Mouse (Mus musculus) layer of hippocampus, postnatal 14 days (tissue): ENCODE results near the gene Cdkl1. TPM values are rescaled to one million over a fixed set of nuclear protein-coding genes. Genes with fewer than 3 reads are reported as not detected.
A peak's percentile ranks its signal among the peaks of the same experiment; 100 is the strongest.

ENCODE experiments used
- DNase-seq, 2 experiments: peaks; one replicate each; pipeline ENCODE4 v3.0.0; 2021 to 2022; ENCODE audit warnings: low spot score in 2 of 2, mixed read lengths in 1 of 2
- microRNA-seq, 2 experiments: library from miRNA; unstranded; fragments of <30 nt; microRNA quantifications; one replicate each; pipeline ENCODE4 v1.2.0; 2021
- total RNA-seq, 2 experiments: library from RNA; stranded (reverse); gene quantifications; 2 replicates each; pipeline ENCODE4 v1.2.3; 2021

Cdkl1 gene
- total RNA-seq, 2 experiments from 2014 or later = 21.9 to 24.4 TPM

DNA sequence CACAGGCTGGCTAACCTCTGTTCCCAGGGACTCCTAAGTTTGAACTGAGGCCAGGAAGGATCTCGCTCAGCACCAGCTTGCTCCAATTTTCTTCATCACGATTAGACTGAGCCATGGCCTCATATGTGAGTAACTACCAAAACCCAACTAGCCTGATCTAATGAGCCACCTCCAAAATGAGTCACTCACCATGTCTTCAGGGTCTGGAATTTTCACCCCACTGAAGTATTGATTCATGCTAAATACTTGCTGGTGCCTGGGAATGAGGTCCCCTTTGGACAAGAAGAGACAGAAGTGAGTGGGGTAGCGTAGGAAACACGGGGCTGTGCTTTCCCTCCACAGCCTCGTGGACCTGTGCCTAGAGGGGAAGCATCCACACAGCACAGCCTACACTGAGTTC is 37.1 kb downstream of the Cdkl1 start:
- no peak for DNase-seq

DNA sequence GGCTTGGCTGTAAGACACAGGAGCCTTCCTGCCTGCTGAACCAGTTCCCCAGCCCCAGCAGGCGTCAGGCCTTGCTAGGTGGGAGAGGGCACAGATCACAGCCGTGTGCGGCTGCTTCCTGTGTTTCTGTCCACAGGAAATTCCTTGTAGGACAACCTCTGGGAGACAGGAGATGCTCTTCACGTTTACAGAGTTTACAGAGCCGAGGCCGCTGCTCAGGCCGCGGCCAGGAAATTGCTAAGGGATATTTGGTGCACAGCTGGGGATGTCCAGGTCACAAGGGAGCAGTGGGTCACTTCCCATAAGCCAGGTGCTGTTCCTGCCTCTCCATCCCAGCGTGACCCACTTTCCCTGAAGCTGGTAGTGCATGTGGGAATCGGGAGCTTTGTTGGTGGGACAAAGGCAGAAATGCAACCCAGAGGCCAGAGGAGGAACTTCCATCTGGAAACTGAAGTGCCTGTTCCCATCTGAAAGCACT is 39.2 kb downstream of the Cdkl1 start:
- no peak for DNase-seq

DNA sequence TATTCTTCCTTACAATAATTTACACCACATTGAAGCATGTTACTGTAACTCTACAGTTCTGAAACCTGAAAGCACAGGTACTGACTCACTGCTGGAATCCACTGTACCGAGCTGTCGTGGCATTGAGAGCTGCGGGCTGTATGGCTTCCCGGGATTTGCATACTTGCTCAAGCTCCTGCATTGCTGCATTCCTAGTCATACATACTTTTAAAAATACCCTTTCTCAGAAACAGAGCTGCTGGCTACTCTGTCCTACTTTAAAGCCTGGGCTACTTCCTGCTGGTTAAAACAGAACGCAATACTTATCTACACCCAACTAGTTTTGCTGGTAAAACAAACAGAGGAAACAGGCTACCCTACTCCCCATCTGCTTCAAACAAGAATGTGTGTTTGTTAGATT is 46.9 kb downstream of the Cdkl1 start:
- no peak for DNase-seq

DNA sequence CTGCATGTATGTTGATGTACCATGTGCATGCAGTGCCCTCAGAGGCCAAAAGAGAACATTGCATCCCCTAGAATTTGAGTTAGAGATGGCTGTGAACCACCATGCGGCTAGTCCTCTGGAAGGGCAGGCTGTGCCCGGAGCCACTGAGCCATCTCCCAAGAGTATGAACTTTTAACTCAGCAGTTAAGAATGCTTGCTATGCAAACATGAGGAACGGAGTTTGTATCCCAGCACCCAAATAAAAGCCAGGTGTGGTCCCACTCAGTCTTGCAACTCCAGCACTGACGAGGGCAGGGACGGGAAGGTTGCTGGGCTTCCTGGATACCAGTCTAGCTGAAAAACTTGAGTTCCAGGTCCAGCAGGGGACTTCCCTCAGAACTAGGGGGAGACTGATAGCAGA is 49.1 kb downstream of the Cdkl1 start:
- DNase-seq = no peak

DNA sequence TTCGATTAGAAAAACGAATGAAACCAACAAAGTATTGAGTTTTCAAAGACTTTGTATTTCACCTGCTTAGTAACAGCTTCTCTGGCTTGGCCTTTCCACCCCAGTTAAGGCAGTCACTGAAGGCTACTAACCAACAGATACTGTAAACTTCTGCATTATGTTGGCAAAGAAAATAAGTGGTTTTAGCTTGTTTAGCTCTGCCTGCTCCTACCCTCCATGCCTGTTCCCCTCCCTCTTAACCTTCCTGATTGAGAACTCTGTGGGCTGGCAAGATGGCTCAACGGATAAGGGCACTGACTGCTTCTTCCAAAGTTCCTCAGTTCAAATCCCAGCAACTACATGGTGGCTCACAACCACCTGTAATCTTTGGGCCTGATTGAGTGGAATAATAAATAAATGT is 57.1 kb downstream of the Cdkl1 start:
- no peak for DNase-seq

DNA sequence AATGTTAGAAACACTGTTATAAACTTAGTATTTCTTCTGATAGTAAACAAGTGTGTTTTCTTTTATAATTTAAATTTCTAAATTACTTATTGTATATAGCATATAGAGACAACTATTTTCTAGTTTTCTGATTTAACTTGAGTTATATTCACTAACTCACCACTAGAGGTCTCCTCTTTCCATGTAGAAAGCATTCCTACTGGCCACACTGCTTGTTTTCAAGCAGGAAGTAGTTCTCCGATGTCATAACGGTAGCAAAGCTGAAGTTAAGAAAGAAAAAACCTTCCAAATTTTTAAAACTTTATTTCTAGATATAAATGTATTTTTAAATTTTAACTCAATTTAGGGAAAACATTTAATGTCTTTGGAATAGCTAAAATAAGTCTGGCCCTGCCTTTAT is 57.5 kb downstream of the Cdkl1 start:
- DNase-seq = peak in 1 of 2 experiments; percentile 55

DNA sequence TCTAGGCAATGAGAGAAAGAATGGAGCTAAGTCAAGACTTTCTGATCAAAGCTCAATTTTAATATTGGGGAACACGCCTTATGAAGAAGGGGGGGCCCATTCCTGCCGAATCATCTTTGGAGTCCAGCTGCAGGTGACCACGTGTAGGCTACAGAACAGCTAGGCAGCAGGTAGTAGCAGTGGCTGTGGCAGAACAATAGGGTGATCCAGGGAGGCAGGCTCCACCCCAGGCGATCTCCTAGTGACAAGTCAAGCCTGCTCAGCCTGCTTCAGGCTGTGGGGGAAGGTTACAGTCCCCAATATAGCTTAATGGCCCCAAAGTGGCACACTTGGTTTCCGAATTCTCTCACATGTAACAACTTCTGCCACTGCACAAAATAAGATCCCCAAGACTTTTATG is 58.8 kb downstream of the Cdkl1 start:
- DNase-seq = no peak

DNA sequence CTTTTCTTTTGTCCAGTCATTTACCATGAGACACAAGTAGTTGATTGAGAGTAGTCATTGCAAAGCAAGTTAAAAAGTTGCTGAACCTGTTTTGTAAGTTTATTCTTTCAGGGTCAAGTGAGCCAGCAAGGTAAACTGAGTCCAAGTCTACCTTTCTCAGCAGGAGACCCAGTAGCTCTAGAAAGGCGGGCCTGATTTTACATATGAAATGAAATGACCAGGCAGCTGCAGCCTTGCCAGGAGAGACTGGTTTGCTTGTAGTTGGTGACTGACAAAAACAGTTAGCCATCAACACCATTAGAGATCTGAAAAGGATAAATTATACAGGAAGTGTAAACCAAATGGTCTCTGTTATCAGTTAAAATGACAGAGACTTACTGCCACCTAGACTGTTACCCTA is 60.8 kb downstream of the Cdkl1 start:
- no peak for DNase-seq

DNA sequence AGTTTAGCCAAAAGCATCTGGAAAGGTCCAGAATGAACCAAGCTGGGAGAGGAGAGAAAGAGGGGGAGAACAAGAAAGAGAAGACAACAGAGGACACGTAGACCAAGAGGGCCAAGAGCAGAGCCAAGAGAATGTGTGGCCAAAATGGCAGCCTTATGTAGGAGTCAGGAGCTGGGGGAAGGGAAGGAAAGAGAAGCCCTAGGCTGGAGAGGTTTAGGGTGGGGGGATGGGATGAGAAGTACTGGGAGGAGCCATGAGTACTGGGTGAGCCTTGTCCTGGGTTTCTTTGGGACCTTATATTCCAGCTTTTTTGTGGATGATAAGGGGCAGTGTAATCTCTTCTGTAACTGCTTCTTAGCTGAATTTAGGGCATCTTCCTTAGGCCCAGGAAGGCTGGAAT is 61.8 kb downstream of the Cdkl1 start:
- DNase-seq = no peak

DNA sequence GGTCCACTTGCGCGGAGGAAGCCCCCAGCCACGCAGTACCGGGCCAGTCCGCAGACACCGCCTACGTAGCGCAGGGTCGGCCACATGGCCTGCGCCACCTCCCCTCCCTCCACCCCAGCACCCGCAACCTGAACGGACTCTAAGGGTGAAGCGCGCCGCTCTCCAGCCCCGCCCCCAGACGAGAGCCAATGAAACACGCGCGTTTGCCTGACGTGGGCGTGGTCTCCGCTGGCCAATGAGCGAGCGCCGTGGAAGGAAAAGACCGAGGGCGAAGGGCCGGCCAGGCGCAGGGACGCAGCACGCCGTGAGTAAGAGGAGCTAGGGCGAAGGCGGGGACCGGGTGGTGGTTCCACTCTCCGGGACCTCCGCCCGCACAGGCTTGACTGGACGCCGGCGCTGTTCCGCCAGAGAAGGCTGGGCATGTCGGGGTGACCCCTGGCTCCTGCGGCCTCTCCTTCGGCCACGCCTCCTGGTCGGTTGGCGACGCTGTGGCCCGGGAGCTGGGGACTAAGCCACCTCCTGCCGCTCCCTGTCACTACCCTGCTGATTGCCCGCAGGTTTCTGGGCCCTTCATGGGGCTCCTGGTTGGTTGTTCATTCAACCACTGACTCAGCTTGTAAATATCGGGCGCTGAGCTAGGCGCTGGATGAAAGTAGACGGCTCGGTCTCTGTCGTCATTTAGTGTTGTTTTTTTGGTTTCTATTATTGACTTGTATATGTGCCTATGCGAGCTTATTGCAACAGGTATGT is 66.2 kb downstream of the Cdkl1 start, which contains the start of the genes L2hgdh and Atp5s:
Gene L2hgdh (minus strand): TSS at position 163 of the 750 bp plus-strand sequence.
Gene Atp5s (plus strand): TSS at position 240 of the 750 bp plus-strand sequence.
- DNase-seq = peak; percentile 91 to 95

DNA sequence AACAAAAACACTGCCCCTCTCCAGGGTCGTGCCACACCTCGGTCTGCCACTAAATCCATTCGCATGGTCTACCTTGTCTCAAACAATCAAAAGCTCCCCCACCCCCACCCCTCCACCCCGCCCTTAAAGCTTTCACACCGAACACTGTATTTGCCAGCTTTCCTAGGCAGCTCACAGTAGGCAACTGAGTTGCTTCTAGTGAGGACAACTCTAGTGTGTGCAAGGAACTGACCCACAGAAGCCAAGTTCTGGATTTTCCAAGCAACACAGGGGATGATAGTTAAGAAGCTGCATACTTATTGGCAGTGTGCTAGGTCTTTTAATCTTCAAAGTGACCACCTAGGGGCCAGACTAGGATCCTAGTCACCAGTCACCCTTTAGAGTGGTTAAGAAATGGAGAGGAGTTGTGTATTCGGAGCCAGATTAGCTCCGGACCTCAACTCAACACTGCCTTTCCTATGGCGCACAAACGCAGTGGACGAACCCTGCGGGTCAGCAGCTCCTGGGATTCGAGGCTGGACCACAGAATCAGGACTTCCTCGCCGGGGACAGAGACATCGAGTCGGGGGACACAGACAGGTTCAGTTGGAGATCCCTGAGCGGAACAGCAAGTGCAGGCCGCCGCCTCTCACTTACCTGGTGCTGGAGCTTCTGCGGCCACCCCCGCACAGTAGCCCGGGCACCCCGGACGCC is 66.9 kb downstream of the Cdkl1 start:
- no peak for DNase-seq

DNA sequence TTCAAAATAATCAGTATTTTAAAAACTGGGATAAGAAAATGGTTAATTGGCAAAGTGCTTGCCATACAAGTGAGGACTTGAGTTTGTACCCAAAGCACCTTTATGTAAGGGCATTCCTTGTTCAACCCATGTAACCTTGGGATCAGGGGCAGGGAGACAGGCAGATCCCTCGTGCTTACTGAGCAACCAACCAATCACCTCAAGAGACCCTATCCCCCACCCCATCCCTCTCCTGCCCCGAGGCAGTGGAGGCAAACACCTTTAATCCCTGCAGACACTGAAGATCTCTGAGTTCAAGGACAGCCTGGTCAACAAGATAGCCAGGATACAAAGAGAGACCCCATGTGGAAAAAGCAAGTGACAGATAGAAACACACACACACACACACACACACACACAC is 67.7 kb downstream of the Cdkl1 start:
- no peak for DNase-seq

DNA sequence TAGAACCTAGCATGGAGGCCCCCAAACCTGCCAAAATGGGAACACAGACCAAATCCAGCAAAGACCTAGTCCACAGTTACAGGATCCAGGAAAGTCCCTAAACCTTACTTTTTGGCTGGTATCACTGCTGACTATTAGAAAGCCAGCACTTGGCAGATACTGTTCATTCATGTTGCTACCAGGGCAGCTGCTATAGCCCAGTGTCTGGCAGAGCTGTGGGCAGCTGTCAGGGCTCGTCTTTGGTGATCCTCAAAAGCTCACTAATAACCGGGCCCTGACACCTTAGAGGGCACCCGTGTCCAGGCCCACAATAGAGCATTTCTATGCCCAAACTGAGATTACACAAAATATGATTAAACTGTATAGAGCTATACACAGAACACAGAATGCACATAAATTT is 68.2 kb downstream of the Cdkl1 start:
- no peak for DNase-seq

DNA sequence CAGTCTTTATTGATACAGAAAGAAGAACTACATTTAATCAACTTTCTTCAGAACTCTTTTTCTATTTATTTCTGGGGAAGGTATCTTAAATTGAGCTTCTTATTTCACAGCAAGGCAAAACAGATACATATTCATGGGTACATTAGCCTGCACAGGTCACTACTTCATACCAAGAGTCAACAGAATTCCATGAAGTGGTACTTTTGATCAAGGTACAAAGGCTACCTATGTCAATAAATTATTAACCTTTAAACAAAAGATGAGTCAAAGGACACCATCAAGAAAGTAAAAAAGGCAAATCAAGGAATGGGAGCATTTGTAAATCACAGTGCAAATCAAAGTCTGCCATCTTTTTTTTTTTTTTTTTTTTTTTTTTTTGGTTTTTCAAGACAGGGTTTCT is 77.4 kb downstream of the Cdkl1 start:
- no peak for DNase-seq

DNA sequence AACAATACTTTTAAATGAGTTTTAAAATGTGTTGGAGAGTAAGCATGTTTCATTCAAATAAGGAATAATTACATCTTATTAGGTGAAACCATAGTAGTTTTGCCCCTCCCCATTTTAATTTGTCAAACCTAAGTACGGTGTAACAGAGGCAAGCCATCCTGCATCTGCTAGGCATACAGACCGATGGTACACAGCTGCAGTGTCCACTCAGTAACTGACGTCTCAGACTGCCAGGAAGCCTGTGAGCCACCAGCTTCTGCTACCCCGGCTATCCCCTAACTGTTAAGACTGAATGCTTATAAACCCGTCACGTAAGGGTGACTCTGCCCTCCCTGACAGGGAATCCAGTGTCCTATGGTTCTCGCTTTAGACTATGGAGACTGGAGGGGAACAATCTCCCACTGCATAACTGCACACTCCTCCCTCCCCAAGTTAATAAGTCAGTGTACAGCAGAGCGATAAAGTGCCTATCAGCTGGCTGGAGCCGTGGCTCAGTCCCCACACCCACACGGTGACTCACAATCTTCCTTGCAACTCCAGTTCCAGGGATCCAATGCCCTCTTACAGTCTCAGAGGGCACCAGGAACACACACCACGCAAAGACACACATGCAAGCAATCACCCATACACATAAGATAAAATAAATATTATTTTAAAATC is 86.1 kb downstream of the Cdkl1 start:
- no peak for DNase-seq

DNA sequence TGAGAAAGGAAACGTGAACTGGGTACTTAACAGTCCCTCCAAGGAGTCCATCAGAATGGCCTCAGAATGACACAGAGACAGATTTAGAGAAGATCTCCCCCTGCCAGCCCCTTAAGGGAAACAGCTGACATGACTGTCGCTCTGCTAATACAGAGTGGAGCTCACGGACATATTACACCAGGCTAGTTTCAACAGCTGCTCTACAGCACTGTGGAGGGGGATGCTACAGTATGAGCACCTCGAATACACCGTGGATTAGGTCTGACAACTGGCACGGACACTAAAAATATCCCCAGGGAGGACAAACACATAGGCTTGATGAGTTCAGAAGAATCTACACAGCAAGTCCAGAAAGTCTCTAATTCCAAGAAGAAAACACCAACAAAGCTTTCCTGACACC is 92.7 kb downstream of the Cdkl1 start:
- no peak for DNase-seq

Small RNA genes within 50 kb of the gene (microRNA-seq; reads per million reads assigned to microRNA genes)
- 0 reads per million in 2 experiments for gene Mir681

Other genes starting within 250 kb of the Cdkl1 start
- 10 to 100 TPM; 17.7 to 18.0 TPM for gene Vcpkmt, start 208.2 kb downstream of the Cdkl1 start, total RNA-seq
- gene Sos2, start 109.4 kb downstream of the Cdkl1 start, total RNA-seq = 10 to 100 TPM; 31.9 to 32.5 TPM
- gene L2hgdh, start 66.4 kb downstream of the Cdkl1 start, total RNA-seq = 10 to 100 TPM; 13.6 to 16.2 TPM
- 10 to 100 TPM; 23.2 to 27.3 TPM for gene Atp5s, start 66.3 kb downstream of the Cdkl1 start, total RNA-seq
- 100 to 1,000 TPM; 206 to 222 TPM for gene Atl1, start 101.3 kb upstream of the Cdkl1 start, total RNA-seq
- gene Map4k5, start 101.9 kb upstream of the Cdkl1 start, total RNA-seq = 10 to 100 TPM; 48.5 to 51.2 TPM
- 10 to 100 TPM; 16.9 to 19.6 TPM for gene Sav1, start 195.7 kb upstream of the Cdkl1 start, total RNA-seq